29 mouse cellular contexts compared by ENCODE assay signal in the genomic region with DNA sequence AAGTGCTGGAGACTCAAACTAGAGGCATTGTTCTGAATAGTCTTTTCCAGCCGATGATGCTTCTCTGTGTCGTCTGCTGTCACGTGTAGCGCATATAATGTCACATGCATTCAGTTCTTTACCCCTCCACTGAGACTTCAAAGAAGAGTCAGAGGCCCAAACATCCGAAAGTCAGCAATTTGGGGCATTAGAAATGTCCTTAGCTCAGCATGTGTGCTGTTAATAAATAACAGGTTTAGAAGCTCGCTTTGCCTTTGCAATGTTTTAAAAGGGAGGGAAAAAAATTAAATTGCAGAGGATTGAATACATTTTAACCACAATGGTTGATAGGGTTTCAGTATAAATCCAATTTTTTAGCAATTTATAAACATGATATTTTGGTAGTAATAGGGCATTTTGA. TPM values are rescaled to one million over a fixed set of nuclear protein-coding genes. Genes with fewer than 3 reads are reported as not detected.
DNase-seq lines count a peak whose midpoint lies in the region; ATAC-seq and TF ChIP-seq lines count a peak whose summit lies in the region.
"Had no signal": no experiment of that assay in that cellular context is flagged by ENCODE, and none has a peak within 500 bp of the region (broad histone marks: within the 10 kb centered on the region; RNA-seq: fewer than 3 reads in every experiment).

No protein-coding gene starts in this region.

- H3K4me1 ChIP-seq in kidney, adult 2 months (ENCODE audit: control insufficient read depth, insufficient read depth, low read length): peaks cover 8% of the 10 kb centered on the region
- H3K4me1 ChIP-seq in kidney, embryonic 14.5 days (ENCODE audit: control insufficient read depth, insufficient read depth, low read length): no peaks in the 10 kb centered on the region
- H3K4me1 ChIP-seq in MEL (ENCODE audit: control insufficient read depth in 1 of 2, insufficient read depth in 2 of 2, low read length in 2 of 2): peaks cover 6 to 11% of the 10 kb centered on the region in 2 experiments; a peak in 3 of 4 replicates
- H3K4me1 ChIP-seq: embryonic facial prominence, embryonic 13.5 days; forebrain, embryonic 10.5 days; forebrain, embryonic 13.5 days; heart, embryonic 12.5 days; heart, embryonic 15.5 days; hindbrain, embryonic 12.5 days; hindbrain, embryonic 15.5 days had no signal

- intact Hi-C loops in heart, postnatal 10 days (cut with DNase I): no loop called here

- H3K79me2 ChIP-seq in MEL (ENCODE audit: control insufficient read depth, insufficient read depth, low read length, poor library complexity): no peaks in the 10 kb centered on the region

- no peaks in the 10 kb centered on the region for H3K36me3 ChIP-seq in kidney, adult 2 months (ENCODE audit: control insufficient read depth, insufficient read depth, low read length)
- no peaks in the 10 kb centered on the region for H3K36me3 ChIP-seq in kidney, embryonic 14.5 days (ENCODE audit: control insufficient read depth, insufficient read depth, low read length)
- H3K36me3 ChIP-seq in MEL (ENCODE audit: control insufficient read depth in 1 of 2, insufficient read depth in 2 of 2, low read length in 2 of 2): peaks cover 0 to 17% of the 10 kb centered on the region in 2 experiments; a peak in 2 of 4 replicates
- H3K36me3 ChIP-seq: embryonic facial prominence, embryonic 13.5 days; forebrain, embryonic 10.5 days; G1E; heart, embryonic 12.5 days; heart, embryonic 15.5 days; hindbrain, embryonic 12.5 days; hindbrain, embryonic 15.5 days had no signal

- H3K27ac ChIP-seq in kidney, adult 2 months (ENCODE audit: insufficient read depth, low read depth, low read length): 0 out of 2 replicates have a peak overlapping the region, but pooled peaks have one; percentile 56
- no peak overlapping the region for H3K27ac ChIP-seq in kidney, embryonic 14.5 days (ENCODE audit: low read depth, low read length)
- peak overlapping the region; percentile 86 for H3K27ac ChIP-seq in MEL (ENCODE audit: control insufficient read depth, low read depth, low read length)
- H3K27ac ChIP-seq: forebrain, embryonic 10.5 days; forebrain, embryonic 13.5 days; heart, embryonic 15.5 days; hindbrain, embryonic 12.5 days; hindbrain, embryonic 15.5 days had no signal

- no peak overlapping the region for H3K4me3 ChIP-seq in kidney, adult 2 months (ENCODE audit: insufficient read depth, low read depth, low read length)
- H3K4me3 ChIP-seq in kidney, embryonic 14.5 days (ENCODE audit: low read length): no peak overlapping the region
- H3K4me3 ChIP-seq in MEL (ENCODE audit: control insufficient read depth in 1 of 2, insufficient read depth in 1 of 2, low read depth in 2 of 2, low read length in 2 of 2): peak overlapping the region in 1 of 2 experiments; percentile 39; a peak in 2 of 4 replicates
- H3K4me3 ChIP-seq: embryonic facial prominence, embryonic 13.5 days; forebrain, embryonic 10.5 days; forebrain, embryonic 13.5 days; heart, embryonic 12.5 days; heart, embryonic 15.5 days; hindbrain, embryonic 12.5 days; hindbrain, embryonic 15.5 days had no signal

- WGBS in kidney, adult 2 months: 40% methylated on average over 6 of the region's 6 CpGs
- WGBS in kidney, embryonic 14.5 days: 68% methylated on average over 6 of the region's 6 CpGs

- no peak overlapping the region for H3K4me2 ChIP-seq in kidney, embryonic 14.5 days (replicated peaks; ENCODE audit: low read depth, low read length)
- H3K4me2 ChIP-seq: embryonic facial prominence, embryonic 13.5 days; forebrain, embryonic 13.5 days; heart, embryonic 12.5 days; heart, embryonic 15.5 days; hindbrain, embryonic 12.5 days; hindbrain, embryonic 15.5 days had no signal

- TF ChIP-seq POLR2A in kidney, adult 2 months (IDR thresholded peaks at IDR 0.05; ENCODE audit: low read depth, low read length): no peak
- no peak for TF ChIP-seq POLR2A in MEL (IDR thresholded peaks at IDR 0.05; ENCODE audit: control insufficient read depth in 1 of 2, insufficient read depth in 1 of 2, low read depth in 1 of 2, low read length in 2 of 2, poor library complexity in 1 of 2)

- no peak for ATAC-seq in kidney, embryonic 14.5 days (ENCODE audit: low FRiP score, low TSS enrichment)
- ATAC-seq: forebrain, embryonic 13.5 days; forebrain, embryonic 16.5 days had no signal

- DNase-seq in heart, adult 11 months: peak; percentile 63
- DNase-seq in heart, postnatal 10 days: no peak
- DNase-seq in kidney, adult 2 months: peak; percentile 82
- no peak for DNase-seq in kidney, adult 18-20 months
- peak; percentile 34 for DNase-seq in kidney, postnatal 14 days
- DNase-seq in MEL (ENCODE audit: low read depth, low spot score): no peak
- DNase-seq in thymus, postnatal 10 days (ENCODE audit: low spot score in 2 of 2): no peak
- DNase-seq: adrenal gland, adult 2 months; adrenal gland, postnatal 14 days; B cell, adult 2 months; cerebellum, adult 11 months; cerebellum, adult 2 months; cerebellum, adult 9-11 months; cerebellum, postnatal 25 days; gastrocnemius, postnatal 10 days; gastrocnemius, postnatal 36 days had no signal

- no peaks in the 10 kb centered on the region for H3K9me3 ChIP-seq in kidney, embryonic 14.5 days (ENCODE audit: control insufficient read depth, low read length)
- no peaks in the 10 kb centered on the region for H3K9me3 ChIP-seq in MEL (replicated peaks; ENCODE audit: insufficient read depth, low read length)
- H3K9me3 ChIP-seq: embryonic facial prominence, embryonic 13.5 days; forebrain, embryonic 10.5 days; forebrain, embryonic 13.5 days; heart, embryonic 12.5 days; heart, embryonic 15.5 days; hindbrain, embryonic 12.5 days; hindbrain, embryonic 15.5 days had no signal

- H3K27me3 ChIP-seq in kidney, adult 2 months (replicated peaks; ENCODE audit: control insufficient read depth, insufficient read depth, low read length): no peaks in the 10 kb centered on the region
- H3K27me3 ChIP-seq in kidney, embryonic 14.5 days (ENCODE audit: control insufficient read depth, insufficient read depth, low read length): no peaks in the 10 kb centered on the region
- H3K27me3 ChIP-seq in MEL (ENCODE audit: control insufficient read depth in 1 of 2, insufficient read depth in 2 of 2, low read length in 2 of 2): no peaks in the 10 kb centered on the region
- H3K27me3 ChIP-seq: CH12.LX; embryonic facial prominence, embryonic 13.5 days; forebrain, embryonic 13.5 days; heart, embryonic 12.5 days; heart, embryonic 15.5 days; hindbrain, embryonic 12.5 days; hindbrain, embryonic 15.5 days had no signal

- no peak for TF ChIP-seq CTCF in kidney, adult 2 months (conservative IDR thresholded peaks at IDR 0.05; ENCODE audit: insufficient read depth, insufficient read length, low read depth, low read length)
- no peak for TF ChIP-seq CTCF in MEL (IDR thresholded peaks at IDR 0.05 in 2 of 3, conservative IDR thresholded peaks at IDR 0.05 in 1 of 3; ENCODE audit: control insufficient read depth in 1 of 3, insufficient read depth in 1 of 3, low read depth in 2 of 3, low read length in 3 of 3, poor library complexity in 1 of 3, severe bottlenecking in 1 of 3)

- no peak overlapping the region for H3K9ac ChIP-seq in kidney, embryonic 14.5 days (ENCODE audit: low read depth, low read length)
- 0 out of 2 replicates have a peak overlapping the region, but pooled peaks have one; percentile 29 for H3K9ac ChIP-seq in MEL (ENCODE audit: control insufficient read depth, low read depth, low read length, poor library complexity, severe bottlenecking)
- H3K9ac ChIP-seq: embryonic facial prominence, embryonic 13.5 days; forebrain, embryonic 13.5 days; heart, embryonic 12.5 days; heart, embryonic 15.5 days; hindbrain, embryonic 12.5 days; hindbrain, embryonic 15.5 days had no signal

- TF ChIP-seq RAD21 in MEL (IDR thresholded peaks at IDR 0.05; ENCODE audit: low read depth, low read length): no peak

- no peak for TF ChIP-seq EP300 in MEL (IDR thresholded peaks at IDR 0.05; ENCODE audit: low read depth in 1 of 2, low read length in 2 of 2)

TF ChIP-seq in MEL, 35 proteins besides CTCF, POLR2A, EP300 and RAD21:
- no peak for TF ChIP-seq ZKSCAN1 (IDR thresholded peaks at IDR 0.05; ENCODE audit: low read depth, low read length)
- no peak for TF ChIP-seq HCFC1 (IDR thresholded peaks at IDR 0.05; ENCODE audit: low read depth, low read length)
- no peak for TF ChIP-seq MXI1 (IDR thresholded peaks at IDR 0.05; ENCODE audit: low read depth, low read length)
- TF ChIP-seq USF1 (IDR thresholded peaks at IDR 0.05; ENCODE audit: low read depth, low read length): no peak
- TF ChIP-seq JUND (IDR thresholded peaks at IDR 0.05; ENCODE audit: low read depth, low read length): no peak
- no peak for TF ChIP-seq E2F4 (IDR thresholded peaks at IDR 0.05; ENCODE audit: borderline replicate concordance, low read depth, low read length)
- no peak for TF ChIP-seq MEF2A (IDR thresholded peaks at IDR 0.05; ENCODE audit: extremely low read depth, insufficient replicate concordance, low read depth, low read length, poor library complexity, severe bottlenecking)
- TF ChIP-seq MAFK (IDR thresholded peaks at IDR 0.05; ENCODE audit: borderline replicate concordance, low read depth, low read length): no peak
- TF ChIP-seq TAL1 (IDR thresholded peaks at IDR 0.05; ENCODE audit: low read length): no peak
- TF ChIP-seq NRF1 (IDR thresholded peaks at IDR 0.05; ENCODE audit: insufficient read depth, low read depth, low read length, poor library complexity, severe bottlenecking): no peak
- TF ChIP-seq NELFE (IDR thresholded peaks at IDR 0.05; ENCODE audit: low read depth, low read length): no peak
- TF ChIP-seq MAZ (IDR thresholded peaks at IDR 0.05; ENCODE audit: low read depth, low read length): no peak
- TF ChIP-seq ZNF384 (IDR thresholded peaks at IDR 0.05; ENCODE audit: low read depth, low read length): no peak
- TF ChIP-seq SIN3A (IDR thresholded peaks at IDR 0.05; ENCODE audit: low read length): no peak
- no peak for TF ChIP-seq GABPA (IDR thresholded peaks at IDR 0.05; ENCODE audit: low read depth, low read length)
- no peak for TF ChIP-seq MYB (IDR thresholded peaks at IDR 0.05; ENCODE audit: low read depth, low read length)

RNA-seq across cellular contexts. Expression of gene Pawr, which starts 18.1 kb away (rescaled TPM):
- total RNA-seq in heart, postnatal 10 days (2021): 1 to 10 TPM; 3.9 to 4.1 TPM
- 17.9 and 19.0 TPM in 2 replicates for polyA plus RNA-seq in kidney, adult 2 months (2012; rRNA removed)
- 25.3 and 26.4 TPM in 2 replicates for polyA plus RNA-seq in kidney, embryonic 14.5 days (2014; fragmentation: Nextera tagmentation; extraction: Ambion mirVana)
- total RNA-seq in MEL (2012; rRNA removed): 19.1 and 20.7 TPM in 2 replicates
- 10 to 100 TPM in 1 of 2 experiments, not detected in 1; 29.6 TPM for polyA plus RNA-seq in MEL (2012; ENCODE audit: insufficient read depth in 1 of 2, insufficient read length in 2 of 2, low read depth in 1 of 2, low replicate concordance in 2 of 2, missing spikeins in 1 of 2)
- total RNA-seq: CH12.LX; common myeloid progenitor, adult 5-6 weeks; granulocyte monocyte progenitor cell, adult 5-6 weeks had no signal

Comparison
In these comparisons a context has a peak if more than half of its experiments do, and no peak if none do; other contexts are left out.
1. DNase-seq: peak in heart, adult 11 months (single experiment), kidney, adult 2 months (single experiment) and kidney, postnatal 14 days (single experiment); none in heart, postnatal 10 days (0 of 2), kidney, adult 18-20 months (single experiment), MEL (single experiment) and thymus, postnatal 10 days (0 of 2).